Mouse (Mus musculus) midbrain, embryonic 11.5 days (tissue): ENCODE results near the gene Arhgap22. TPM values are rescaled to one million over a fixed set of nuclear protein-coding genes. Genes with fewer than 3 reads are reported as not detected.
A peak's percentile ranks its signal among the peaks of the same experiment; 100 is the strongest.

Source experiments
- ATAC-seq: fragments of 200-750 bp; cut with Nextera tagmentation; 2 replicates; pipeline ENCODE4 v1.8.0; 2017; ENCODE audit warnings: moderate TSS enrichment, moderate library complexity; ENCODE audit not compliant: low FRiP score
- DNase-seq: peaks from one replicate; pipeline ENCODE4 v3.0.0; 2015; ENCODE audit warnings: low spot score; ENCODE audit errors: missing footprints
- H3K27ac ChIP-seq: fragments of 300-500 bp; sonication (generic); 2 replicates; pipeline ENCODE4 v1.5.1; 2014; ENCODE audit warnings: low read depth, low read length
- H3K27me3 ChIP-seq: fragments of 300-500 bp; sonication (generic); 2 replicates; pipeline ENCODE4 v1.6.1; 2014; ENCODE audit warnings: mild to moderate bottlenecking, low read length, moderate library complexity, mixed read lengths; ENCODE audit not compliant: control insufficient read depth, insufficient read depth
- H3K36me3 ChIP-seq: fragments of 300-500 bp; sonication (generic); 2 replicates; pipeline ENCODE4 v1.6.1; 2014; ENCODE audit warnings: mild to moderate bottlenecking, low read length, moderate library complexity, mixed read lengths; ENCODE audit not compliant: control insufficient read depth, insufficient read depth
- H3K4me1 ChIP-seq: fragments of 300-500 bp; sonication (generic); 2 replicates; pipeline ENCODE4 v1.6.1; 2014; ENCODE audit warnings: low read length; ENCODE audit not compliant: control insufficient read depth, insufficient read depth
- H3K4me2 ChIP-seq: fragments of 300-500 bp; sonication (generic); 2 replicates; pipeline ENCODE4 v1.6.1; 2014; ENCODE audit warnings: mild to moderate bottlenecking, moderate library complexity
- H3K4me3 ChIP-seq: fragments of 300-500 bp; sonication (generic); 2 replicates; pipeline ENCODE4 v1.5.1; 2014; ENCODE audit warnings: low read depth, low read length
- H3K9ac ChIP-seq: fragments of 300-500 bp; sonication (generic); 2 replicates; pipeline ENCODE4 v1.6.1; 2014; ENCODE audit warnings: low read length
- H3K9me3 ChIP-seq: fragments of 300-500 bp; sonication (generic); 2 replicates; pipeline ENCODE4 v1.6.1; 2016; ENCODE audit warnings: low read length; ENCODE audit not compliant: control insufficient read depth
- WGBS: fragments of 180-500 bp; shearing (Covaris S2); extraction: QIAGEN DNeasy Blood & Tissue Kit; methylation state at CpG from one replicate; pipeline ENCODE4 v1.1.7; 2014; 5-methylcytosine and 5-hydroxymethylcytosine counted together
- polyA plus RNA-seq: library from polyadenylated mRNA; unstranded; fragments of >200 nt; fragmentation: Nextera tagmentation; extraction: Ambion mirVana; gene quantifications from 2 replicates; pipeline ENCODE4 v1.2.1, GENCODE M21; 2014

Gene Arhgap22
- polyA plus RNA-seq, 1 experiment from 2014 or later, result 1.5 TPM

- no peaks in the 10 kb centered on the region for H3K36me3 ChIP-seq
- no peak for DNase-seq
- 90% methylated on average over 14 of the region's 14 CpGs for WGBS
These were observed 129.4 kb downstream of the Arhgap22 start for GRCm38 (mm10) chr14:33343131-33343725.

GRCm38 (mm10) chr14:33346546-33346945 is 132.7 kb downstream of the Arhgap22 start:
- 85% methylated on average over 6 of the region's 6 CpGs for WGBS
- no peak for ATAC-seq
- H3K27ac ChIP-seq, result no peak overlapping the region
- no peaks in the 10 kb centered on the region for H3K36me3 ChIP-seq
- DNase-seq, result no peak
- no peak overlapping the region for H3K9ac ChIP-seq
- H3K4me1 ChIP-seq, result 0 out of 2 replicates have a peak, but pooled peaks cover 4% of the 10 kb centered on the region
- H3K9me3 ChIP-seq, result no peaks in the 10 kb centered on the region
- no peak overlapping the region for H3K4me2 ChIP-seq
- peaks cover 17% of the 10 kb centered on the region for H3K27me3 ChIP-seq
- no peak overlapping the region for H3K4me3 ChIP-seq

More at GRCm38 (mm10) chr14:33343131-33343725, 129.4 kb downstream of the Arhgap22 start:
- H3K4me1 ChIP-seq, result no peaks in the 10 kb centered on the region
- no peak for ATAC-seq
- H3K27ac ChIP-seq, result no peak overlapping the region
- H3K4me2 ChIP-seq, result no peak overlapping the region
- H3K9me3 ChIP-seq, result no peaks in the 10 kb centered on the region
- no peak overlapping the region for H3K4me3 ChIP-seq
- H3K9ac ChIP-seq, result no peak overlapping the region
- no peaks in the 10 kb centered on the region for H3K27me3 ChIP-seq

GRCm38 (mm10) chr14:33347738-33348137 is 133.9 kb downstream of the Arhgap22 start:
- H3K4me2 ChIP-seq, result no peak overlapping the region
- H3K9me3 ChIP-seq, result no peaks in the 10 kb centered on the region
- DNase-seq (no peak), ATAC-seq (no peak)
- H3K4me1 ChIP-seq, result 0 out of 2 replicates have a peak, but pooled peaks cover 4% of the 10 kb centered on the region
- H3K27me3 ChIP-seq, result peaks cover 25% of the 10 kb centered on the region
- no peak overlapping the region for H3K9ac ChIP-seq
- WGBS, result 69% methylated on average over 4 of the region's 4 CpGs
- H3K4me3 ChIP-seq, result no peak overlapping the region
- no peak overlapping the region for H3K27ac ChIP-seq
- H3K36me3 ChIP-seq, result no peaks in the 10 kb centered on the region

GRCm38 (mm10) chr14:33348146-33348545 is 134.3 kb downstream of the Arhgap22 start:
- DNase-seq, result no peak
- H3K36me3 ChIP-seq, result no peaks in the 10 kb centered on the region
- H3K4me2 ChIP-seq, result no peak overlapping the region
- peaks cover 25% of the 10 kb centered on the region for H3K27me3 ChIP-seq
- H3K27ac ChIP-seq, result no peak overlapping the region
- no peak overlapping the region for H3K4me3 ChIP-seq
- no peak for ATAC-seq
- 82% methylated on average over 1 of the region's 1 CpGs for WGBS
- no peak overlapping the region for H3K9ac ChIP-seq
- H3K9me3 ChIP-seq, result no peaks in the 10 kb centered on the region
- 0 out of 2 replicates have a peak, but pooled peaks cover 4% of the 10 kb centered on the region for H3K4me1 ChIP-seq

GRCm38 (mm10) chr14:33351019-33351418 is 137.2 kb downstream of the Arhgap22 start:
- H3K4me3 ChIP-seq, result peak overlapping the region; percentile 35
- H3K4me1 ChIP-seq, result 0 out of 2 replicates have a peak, but pooled peaks cover 4% of the 10 kb centered on the region
- H3K9me3 ChIP-seq, result no peaks in the 10 kb centered on the region
- peak overlapping the region; percentile 72 for H3K4me2 ChIP-seq
- WGBS, result 3% methylated on average over 21 of the region's 42 CpGs
- peaks cover 25% of the 10 kb centered on the region for H3K27me3 ChIP-seq
- no peaks in the 10 kb centered on the region for H3K36me3 ChIP-seq
- H3K9ac ChIP-seq, result peak overlapping the region; percentile 37
- DNase-seq (no peak), ATAC-seq (no peak)
- no peak overlapping the region for H3K27ac ChIP-seq

- ATAC-seq (no peak), DNase-seq (no peak)
- H3K27me3 ChIP-seq, result peaks cover 25% of the 10 kb centered on the region
- H3K9me3 ChIP-seq, result no peaks in the 10 kb centered on the region
- no peaks in the 10 kb centered on the region for H3K36me3 ChIP-seq
- 78% methylated on average over 6 of the region's 6 CpGs for WGBS
- no peak overlapping the region for H3K9ac ChIP-seq
- 0 out of 2 replicates have a peak, but pooled peaks cover 4% of the 10 kb centered on the region for H3K4me1 ChIP-seq
- no peak overlapping the region for H3K4me3 ChIP-seq
- H3K4me2 ChIP-seq, result no peak overlapping the region
- H3K27ac ChIP-seq, result no peak overlapping the region
These were observed 138.3 kb downstream of the Arhgap22 start for GRCm38 (mm10) chr14:33351984-33352722.

- no peak for DNase-seq
- Histone ChIP-seq H3K9me3 (no peaks in the 10 kb centered on the region), H3K9ac (no peak overlapping the region), H3K4me3 (no peak overlapping the region), H3K27ac (no peak overlapping the region), H3K27me3 (peaks cover 25% of the 10 kb centered on the region), H3K4me1 (0 out of 2 replicates have a peak, but pooled peaks cover 4% of the 10 kb centered on the region), H3K4me2 (no peak overlapping the region), H3K36me3 (no peaks in the 10 kb centered on the region)
- WGBS, result 83% methylated on average over 6 of the region's 6 CpGs
- no peak for ATAC-seq
These were observed 139.1 kb downstream of the Arhgap22 start for GRCm38 (mm10) chr14:33352890-33353289.

- Histone ChIP-seq H3K27ac (no peak overlapping the region), H3K4me3 (no peak overlapping the region), H3K9ac (no peak overlapping the region), H3K4me1 (0 out of 2 replicates have a peak, but pooled peaks cover 4% of the 10 kb centered on the region), H3K9me3 (no peaks in the 10 kb centered on the region), H3K27me3 (peaks cover 21% of the 10 kb centered on the region), H3K36me3 (no peaks in the 10 kb centered on the region), H3K4me2 (no peak overlapping the region)
- WGBS, result 83% methylated on average over 5 of the region's 5 CpGs
- no peak for DNase-seq
- ATAC-seq, result no peak
These were observed 141.4 kb downstream of the Arhgap22 start for GRCm38 (mm10) chr14:33355276-33355675.
